Mouse (Mus musculus) WW6 (cell line): ENCODE measurements around the gene Prdm15.

Experiments used
- DNase-seq: peaks from one replicate; pipeline ENCODE4 v3.0.0-alpha.2; 2013; ENCODE audit warnings: low read depth, low spot score

Gene Prdm15

DNA sequence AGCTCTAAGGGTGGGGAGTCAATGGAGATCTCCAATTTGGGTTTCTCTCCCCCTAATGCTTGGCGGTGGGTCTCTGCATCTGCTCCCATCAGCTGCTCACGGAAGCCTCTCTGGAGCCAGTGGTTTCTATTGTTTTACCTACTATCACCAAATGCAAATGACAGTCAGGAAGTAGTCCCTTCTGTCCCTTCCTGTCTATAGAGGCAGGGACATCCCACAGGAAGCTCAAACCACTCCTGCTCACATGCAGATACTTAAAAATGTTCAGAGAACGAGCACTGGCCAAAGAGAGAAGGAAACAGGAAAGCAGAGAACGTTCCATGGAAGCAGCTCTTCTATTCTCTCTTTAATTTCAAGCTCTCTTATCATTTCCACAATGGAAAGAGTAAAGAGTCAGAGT is 32.1 kb downstream of the Prdm15 start:
- no peak for DNase-seq

DNA sequence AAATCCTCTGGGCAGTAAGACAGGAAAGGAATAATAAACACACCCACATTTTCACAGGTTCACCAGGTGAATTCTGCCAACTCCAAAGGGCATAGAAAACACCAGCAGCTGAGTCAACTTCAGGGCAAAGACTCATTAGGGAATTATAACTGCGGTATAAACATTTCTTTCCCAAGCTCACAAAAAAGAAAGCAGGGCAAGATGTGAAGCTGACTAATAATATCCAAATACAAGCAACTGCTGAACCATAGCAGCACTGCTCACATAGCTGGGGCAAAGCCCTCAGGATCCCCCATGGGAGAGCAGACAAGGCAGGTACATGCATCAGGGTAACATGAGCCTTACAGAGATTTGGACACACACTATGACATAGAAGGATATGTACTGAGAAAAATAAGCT is 34.2 kb downstream of the Prdm15 start:
- DNase-seq: no peak

DNA sequence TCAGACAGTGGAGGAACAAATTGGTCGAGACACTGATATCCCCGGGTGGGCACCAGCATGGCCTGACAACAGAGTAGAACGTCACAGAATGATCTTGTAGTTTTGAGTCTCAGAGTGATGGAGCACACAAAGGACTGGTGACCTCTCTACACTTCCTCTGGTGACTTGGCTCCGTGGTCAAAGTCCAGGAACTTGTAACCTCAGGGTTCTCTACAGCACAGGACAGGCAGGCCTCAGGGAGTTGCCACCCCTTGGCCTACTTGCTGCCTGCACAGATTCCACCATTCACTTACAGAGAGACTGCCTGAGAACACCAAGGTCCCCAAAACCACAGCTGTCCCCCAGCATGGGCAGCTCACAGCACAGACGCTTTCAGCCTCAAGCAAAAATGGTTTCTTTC is 36.4 kb downstream of the Prdm15 start:
- no peak for DNase-seq

DNA sequence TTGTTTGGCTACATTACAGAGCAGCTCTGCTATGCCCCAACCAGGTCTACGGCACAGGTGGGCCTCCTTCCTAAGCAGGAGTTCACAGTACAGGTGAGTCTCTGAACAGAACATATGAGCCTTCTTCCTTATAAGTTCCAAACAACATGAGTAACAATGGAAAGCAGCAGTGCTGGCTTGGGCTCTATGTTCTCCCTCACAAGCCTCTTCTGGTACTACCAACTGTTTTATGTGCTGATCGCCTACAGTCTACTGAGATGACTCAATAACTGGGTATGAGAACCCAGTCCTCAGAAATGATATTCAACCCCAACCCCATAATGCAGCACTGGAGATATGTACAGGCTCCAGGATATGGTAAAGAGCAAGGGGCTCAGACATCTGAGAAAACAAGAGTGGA is 37.6 kb downstream of the Prdm15 start:
- DNase-seq: no peak

DNA sequence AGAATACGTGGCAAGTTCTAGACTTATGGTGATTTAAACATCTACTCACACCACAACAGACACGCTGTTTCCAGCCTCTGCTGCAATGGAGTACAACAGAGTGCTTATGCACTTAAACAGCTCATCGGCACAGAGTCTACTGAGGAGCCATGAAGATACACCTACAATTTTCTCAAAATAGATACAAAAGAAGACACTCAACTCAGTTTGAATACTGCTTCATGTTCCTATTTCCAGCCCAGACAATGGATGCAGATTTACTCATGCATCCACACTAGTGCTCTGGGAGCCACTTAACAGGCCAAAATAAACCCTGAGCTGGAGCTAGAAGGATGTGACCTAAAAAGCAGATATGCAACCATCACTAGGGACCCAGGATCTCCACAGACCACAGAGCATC is 42.8 kb downstream of the Prdm15 start:
- DNase-seq: no peak

DNA sequence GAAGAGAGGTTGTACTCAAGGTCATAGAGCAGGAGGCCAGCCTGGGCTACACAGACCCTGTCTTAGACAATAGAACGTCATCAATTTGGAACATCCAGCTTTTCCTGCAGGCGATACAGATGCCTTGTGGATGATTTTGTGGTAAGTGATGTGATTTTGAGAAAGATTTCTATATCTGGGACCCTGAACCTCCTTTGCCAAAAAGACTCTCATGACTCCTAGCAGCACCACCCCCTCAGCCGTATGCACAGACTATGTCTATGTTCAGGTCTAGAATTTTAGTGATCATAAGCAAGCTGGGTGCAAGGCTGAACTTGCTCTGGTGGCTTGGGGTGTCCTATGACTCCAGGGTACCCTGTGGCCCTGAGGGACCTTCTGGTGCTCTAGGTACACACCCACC is 46.0 kb downstream of the Prdm15 start:
- no peak for DNase-seq

DNA sequence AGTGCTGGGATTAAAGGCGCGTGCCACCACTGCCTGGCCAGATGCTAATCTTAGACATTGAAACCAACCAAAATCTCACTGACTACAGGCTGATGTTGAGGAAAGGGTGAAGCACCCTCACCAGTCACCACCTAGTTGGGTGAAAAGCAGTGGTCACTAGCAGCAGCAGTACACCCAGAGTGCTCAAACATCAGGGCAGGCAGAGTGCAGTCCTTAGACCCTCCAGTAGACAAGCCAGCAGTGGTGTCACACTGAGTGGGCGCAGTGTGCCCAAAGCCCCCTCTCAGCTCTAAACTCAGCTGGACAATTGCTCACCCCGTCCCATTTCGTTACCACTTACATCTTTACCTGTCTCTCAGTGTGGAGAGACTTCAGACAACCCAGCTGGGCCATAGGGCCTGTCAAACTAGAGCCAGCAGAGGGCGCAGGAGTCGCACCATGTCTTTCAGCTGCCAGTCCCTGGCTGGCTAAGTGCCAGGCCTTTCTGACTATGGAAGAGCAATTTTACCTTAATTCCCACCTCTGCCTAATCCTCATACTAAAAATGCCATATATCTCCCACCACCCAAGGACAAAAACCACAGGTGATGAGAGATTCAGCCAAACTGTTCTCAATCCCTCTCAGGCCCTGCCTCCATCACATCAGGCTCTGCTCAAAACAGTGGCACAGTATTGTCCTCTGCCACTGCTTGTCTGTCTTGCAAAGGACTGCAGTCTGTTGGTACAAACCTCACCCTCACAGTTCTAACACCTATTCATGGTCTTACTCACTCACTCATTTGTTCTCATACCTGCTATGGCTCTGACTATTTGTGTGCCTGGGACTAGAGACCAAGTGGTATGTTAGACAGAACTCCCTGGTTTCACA is 46.7 kb downstream of the Prdm15 start:
- DNase-seq: peak; percentile 24

DNA sequence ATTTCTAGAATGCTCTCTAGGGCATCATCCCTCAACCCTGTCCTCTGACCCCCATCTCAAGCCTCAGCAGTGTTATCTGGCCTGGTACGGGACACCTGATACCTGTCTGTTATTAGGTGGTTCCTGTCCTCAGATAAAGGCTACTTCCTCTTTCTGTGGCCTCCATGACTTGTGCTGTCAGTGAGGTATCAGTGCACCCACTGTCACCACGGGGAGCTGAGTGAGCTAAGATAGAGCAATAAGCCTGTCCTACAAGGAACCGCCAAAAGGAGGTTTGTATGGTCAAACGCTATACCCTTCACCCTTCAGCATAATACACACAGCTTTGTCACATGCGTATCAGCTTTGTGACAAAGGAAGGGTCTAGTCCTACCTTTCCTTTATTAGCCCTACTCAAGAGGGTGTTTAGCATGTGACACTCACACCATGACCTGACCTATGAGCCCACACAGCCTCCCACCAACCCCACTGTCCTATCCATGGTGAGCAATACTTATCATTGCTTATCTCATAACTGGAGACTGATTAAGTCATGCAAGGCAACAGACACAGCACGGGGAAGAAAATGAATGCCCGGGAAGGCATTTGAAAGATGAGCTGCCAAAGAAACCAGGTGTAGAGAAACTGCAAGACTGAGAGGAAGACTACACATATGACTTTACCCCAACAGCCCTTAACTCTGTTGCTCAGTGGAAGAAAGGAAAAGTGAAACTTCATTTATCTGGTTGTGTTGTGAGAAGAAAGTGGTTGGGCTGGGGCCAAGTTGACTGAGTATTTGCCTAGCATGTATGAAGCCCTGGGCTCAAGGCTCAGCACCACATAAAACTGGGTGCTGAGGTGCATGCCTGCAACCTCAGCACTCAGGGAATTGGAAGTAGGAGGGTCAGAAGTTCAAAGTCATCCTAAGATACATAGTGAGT is 53.4 kb downstream of the Prdm15 start:
- DNase-seq: no peak

DNA sequence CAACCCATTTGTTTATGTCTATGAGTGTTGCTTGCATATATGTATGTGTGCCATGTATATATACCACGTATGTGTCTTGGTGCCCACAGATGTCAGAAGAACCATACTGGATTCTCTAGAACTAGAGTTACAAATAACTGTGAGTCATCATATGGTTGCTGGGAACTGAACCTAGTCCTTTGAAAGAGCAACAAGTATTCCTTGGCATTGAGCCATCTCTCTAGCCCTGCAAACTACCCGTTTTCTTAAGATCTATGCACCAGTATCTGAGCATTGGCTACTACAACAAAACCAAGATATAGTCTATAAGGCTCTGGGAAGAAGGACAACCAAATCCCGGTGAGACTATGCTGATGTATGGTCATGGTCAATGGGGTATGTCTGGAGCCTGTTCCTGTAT is 54.4 kb downstream of the Prdm15 start:
- no peak for DNase-seq

DNA sequence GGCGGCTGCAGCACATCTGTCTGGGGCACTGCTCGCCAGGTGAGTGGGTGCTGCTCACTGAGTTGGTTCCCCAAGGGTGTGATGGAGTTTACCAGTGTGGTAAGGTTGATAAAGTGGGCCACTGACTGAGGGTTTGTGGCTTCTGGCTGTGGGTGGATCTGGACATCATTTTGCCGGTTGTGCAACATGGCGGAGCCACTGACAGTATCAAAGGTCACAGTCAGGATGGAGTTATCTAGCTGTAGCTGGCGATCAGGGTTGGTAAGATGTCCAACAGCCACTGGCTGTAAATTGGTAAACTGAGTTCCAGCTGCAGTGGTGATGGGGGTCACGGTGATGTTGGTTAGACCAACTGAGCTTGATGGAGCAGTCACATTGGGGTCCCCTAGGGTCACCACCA is 57.4 kb downstream of the Prdm15 start:
- no peak for DNase-seq

DNA sequence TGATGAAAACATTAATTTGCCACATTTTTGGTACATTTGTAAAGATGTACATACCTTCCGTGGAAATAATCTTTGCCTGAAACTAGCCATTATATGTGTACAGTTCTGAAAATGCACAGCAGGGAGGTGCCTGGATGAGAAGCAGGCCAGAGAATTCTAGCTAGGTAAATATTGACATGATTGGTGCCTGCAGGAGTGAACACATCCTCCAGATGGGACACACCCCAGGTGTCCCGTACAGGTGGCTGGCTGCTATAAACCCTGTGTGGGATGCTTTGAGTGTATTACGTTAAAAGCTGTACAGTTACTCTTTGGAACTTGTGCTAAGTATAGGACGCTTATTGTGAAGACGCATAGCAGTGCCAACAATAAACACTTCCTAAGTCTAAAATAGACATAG is 68.6 kb downstream of the Prdm15 start:
- no peak for DNase-seq

DNA sequence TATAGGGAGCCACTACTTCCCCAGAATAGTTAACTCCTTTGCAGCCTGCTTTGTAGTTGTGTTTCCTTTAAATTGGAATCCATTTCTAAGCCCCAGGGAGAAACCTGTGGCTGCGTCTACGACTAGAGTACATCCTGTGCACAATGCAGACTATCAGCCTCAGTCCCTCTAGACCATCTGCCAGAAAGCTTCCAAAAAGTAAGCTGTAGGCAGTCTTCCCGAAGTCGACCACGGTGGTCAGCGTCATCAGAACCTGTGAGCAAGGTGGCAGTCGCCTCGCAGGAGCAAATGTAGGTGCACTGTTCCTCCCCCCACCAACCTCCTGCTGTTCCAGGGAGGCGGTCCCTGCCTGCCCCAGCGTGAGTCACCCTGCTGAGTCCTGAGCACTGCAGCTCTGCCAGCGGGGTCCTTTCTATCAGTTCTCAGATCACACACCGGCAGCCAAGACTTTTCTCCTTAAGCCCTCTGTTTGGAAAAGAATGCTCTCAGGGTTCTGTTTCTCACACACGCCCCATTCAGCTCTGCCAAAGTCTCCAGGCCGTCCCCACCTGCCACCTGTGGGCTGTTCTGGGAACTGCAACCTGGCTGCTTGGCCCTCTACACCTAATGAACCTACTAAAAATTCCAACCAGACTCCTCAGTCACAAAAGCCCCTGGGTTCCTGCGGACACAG is 73.2 kb downstream of the Prdm15 start:
- no peak for DNase-seq

DNA sequence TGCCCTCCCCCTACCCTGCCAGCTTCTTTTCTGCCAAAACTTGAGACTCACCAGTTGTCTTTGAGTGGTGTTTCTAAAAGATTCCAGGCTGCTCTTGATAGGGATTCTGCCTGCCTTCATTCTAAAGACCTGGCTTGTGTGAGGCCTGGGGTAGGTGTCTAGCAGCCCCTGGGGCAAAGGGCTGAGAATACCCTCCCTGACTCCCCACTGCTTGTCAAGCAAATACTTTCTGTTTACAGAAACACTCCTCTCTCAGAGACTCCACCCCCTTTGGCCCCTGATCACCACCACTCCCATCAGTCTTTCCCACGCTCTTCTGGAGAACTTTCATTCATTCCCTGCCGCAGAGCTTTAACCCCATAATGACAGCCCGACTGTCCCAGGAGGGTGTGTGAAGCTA is 85.1 kb downstream of the Prdm15 start:
- DNase-seq: no peak

DNA sequence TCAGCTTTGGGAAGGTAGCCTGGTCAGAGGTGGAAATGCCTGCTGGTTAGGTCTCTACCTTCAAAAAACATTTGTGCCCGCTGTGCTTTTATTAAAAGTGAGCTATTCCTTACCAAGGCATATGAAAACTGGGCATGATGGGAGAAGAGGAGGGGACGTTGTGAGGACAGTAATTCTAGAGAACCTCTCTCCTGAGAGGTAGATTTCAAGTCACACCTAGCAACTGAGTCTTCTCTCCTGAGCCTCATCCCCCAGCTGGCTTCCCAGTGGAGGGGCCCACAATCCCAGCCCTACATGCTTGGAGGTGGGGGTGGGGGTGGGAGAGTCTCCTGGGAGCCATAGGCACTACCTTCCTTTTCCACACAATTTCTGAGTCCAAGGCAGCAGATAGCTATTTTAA is 87.0 kb downstream of the Prdm15 start:
- DNase-seq: no peak

DNA sequence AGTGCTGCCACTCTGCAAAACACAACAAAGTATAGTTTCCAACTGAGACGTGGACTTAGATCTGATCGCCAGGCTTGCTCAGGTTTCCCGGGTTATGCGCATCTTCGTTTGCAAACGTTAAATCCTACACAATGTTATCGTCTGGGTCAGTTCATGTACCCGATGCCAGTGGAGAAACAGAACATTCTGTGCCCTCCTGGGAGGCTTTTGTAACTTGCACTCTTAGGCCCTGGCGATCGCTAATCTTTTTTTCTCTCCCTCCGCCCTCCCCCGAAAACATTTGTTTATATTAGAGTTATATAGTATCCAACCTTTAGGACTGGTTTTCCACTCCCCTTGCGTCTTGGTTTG is 87.7 kb downstream of the Prdm15 start:
- DNase-seq: no peak

DNA sequence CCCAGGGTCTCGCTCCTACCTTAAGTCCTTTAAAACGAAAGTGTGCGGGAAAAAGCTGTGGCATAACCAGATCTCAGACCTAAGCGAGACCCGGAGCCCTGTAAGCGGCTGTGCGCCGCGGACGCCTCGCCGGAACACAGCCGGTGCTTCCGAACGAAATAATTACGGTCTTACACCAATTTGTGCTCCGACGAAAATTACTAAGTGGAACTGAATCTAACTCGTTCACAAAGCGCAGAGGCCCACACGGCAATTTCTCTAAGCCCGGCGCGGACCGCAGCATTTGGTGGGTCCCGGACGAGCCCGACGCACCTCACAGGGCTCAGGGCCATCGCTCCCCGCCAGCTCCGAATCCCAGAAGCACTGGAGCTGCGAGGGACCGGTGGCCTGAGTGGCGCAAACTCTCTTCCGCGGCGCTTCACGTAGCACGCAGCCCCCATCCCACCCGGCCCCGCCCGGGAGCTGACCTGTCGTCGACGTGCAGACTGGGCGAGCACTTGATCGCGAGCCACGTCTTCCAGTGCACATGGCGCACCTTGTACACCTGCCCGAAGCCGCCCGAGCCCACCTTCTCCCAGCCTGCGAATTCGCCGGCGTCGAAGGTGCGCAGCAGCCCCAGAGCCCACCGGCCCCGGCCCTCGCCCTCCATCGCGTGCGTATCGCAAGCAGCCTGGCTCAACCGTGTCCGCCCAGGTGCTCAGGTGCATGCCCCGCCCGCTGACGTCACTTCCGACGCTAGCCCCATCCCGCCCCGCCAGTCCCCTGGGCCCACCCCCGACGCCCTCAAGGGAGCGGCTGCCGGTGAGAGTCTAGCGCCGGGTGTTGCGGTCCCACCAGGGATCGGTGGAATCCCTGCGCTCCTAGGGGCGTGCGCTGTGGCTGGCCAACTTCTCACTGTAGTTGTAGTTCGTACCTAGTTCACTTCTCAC is 88.3 kb downstream of the Prdm15 start, which contains the start of gene Ripk4:
Gene Ripk4 (minus strand): TSS at position 727 of the 929 bp plus-strand sequence.
- DNase-seq: peak; percentile 55

DNA sequence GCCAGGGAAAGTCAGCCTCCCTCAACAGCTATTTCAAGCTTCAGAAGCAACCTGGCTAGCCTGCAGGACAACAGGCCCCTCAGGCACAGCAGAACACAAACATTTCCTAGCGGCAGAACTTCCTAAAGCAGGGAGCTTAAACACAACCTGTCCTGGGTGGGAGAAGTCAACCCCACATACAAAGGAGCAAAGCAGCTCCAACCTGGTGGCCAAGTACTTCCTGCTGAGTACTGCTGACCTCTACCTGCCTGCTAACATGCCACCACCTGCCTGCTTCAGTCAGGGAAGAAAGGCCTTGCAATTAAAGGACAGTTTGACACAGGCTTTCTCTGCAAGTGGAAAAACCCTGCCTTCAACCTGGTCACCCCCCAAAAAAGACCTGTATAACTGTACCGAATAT is 89.9 kb downstream of the Prdm15 start:
- no peak for DNase-seq

DNA sequence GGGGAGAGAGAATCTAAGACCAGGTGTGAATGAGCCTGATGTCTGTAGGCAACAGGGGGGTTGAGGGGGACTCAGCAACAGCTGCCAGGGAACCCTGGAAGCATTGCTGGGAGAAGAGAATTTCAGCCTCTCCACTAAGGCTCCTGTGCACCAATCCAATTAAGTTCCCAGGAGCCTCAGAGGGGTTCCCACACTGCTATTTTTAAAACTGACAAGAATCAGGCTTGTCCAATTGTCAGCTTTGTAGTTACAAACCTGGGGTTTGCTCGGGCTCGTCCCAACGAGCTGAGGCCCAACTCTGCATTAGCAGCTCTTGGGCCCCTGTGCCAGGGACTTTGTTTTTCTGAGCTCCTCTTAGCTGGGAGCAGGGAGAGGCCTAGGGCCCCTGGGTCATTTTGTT is 92.0 kb downstream of the Prdm15 start:
- no peak for DNase-seq

DNA sequence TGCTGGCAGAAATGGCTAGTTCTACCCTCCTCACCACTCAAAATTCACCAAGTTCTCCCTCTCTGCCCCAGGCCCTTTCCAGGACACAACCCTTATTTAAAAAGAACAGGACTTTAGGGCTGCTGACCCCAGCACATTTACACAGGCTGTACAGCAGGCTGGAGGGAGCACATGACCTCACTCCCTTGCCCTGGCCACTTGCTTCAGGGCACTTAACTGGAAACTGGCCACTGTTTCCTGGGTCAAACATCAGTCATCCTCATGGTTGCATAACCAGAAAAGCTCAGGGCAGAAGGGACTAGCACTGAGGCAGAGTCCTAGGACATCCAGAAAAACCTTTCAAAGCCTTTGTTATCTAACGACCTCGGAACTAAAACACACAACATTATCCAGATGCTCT is 93.4 kb downstream of the Prdm15 start:
- DNase-seq: no peak

DNA sequence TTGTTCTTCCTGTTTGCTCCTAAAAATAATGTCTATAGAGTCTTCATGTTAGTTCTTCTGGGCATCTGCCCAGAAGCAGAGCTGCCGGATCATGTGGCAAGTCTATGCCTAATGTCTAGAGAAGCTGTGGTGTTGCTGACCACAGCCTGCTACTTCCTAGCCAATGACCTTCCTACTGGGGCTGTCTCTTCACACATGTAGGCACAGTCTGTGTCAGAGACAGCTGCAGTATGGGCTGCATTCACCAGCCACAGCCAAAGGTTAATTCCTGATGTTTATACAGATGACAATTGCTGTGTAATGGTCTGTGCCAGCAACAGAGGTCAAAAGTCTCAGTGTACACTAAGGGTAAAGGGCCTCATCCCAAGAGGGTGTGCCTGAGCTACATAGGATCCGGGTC is 95.2 kb downstream of the Prdm15 start:
- DNase-seq: no peak

DNA sequence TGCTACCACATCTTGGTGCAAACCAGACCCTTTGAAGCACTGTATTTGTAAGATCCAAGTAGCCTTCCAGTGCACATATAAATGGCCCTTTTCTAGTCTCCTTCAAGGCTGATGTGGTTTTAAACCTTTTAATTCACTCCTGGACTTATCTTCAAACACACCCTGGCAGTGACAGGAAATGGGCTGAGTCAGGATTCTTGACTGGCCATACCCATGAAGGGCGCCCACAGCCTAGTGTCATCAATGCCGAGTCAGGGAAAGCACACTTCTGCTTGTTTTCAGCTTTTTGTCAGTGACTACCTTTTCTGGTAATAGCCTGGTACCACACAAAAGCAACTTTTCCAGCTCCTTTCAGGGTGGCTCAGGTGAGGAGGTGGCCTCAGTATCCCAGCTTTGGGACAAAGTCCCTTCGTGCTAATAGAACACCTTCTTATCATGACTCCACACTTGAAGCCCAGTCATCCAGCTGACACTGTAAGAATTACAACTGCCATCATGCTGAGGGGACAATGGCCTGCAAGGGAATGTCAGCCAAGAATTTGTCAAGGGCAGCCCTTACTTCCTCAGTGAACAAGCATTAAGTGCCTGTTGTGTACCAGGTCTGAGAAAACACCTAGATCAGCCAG is 99.2 kb downstream of the Prdm15 start:
- DNase-seq: no peak
